Mouse (Mus musculus) kidney, embryonic 14.5 days (tissue): ENCODE results near the gene Pbxip1. TPM values are rescaled to one million over a fixed set of nuclear protein-coding genes. Genes with fewer than 3 reads are reported as not detected.

ENCODE experiments used
- ATAC-seq: fragments of 200-750 bp; cut with Nextera tagmentation; 2 replicates; pipeline ENCODE4 v1.8.0; 2017; ENCODE audit warnings: moderate number of reproducible peaks, mild to moderate bottlenecking, moderate TSS enrichment, moderate library complexity; ENCODE audit not compliant: low FRiP score, low TSS enrichment
- H3K27ac ChIP-seq: fragments of 300-500 bp; sonication (generic); 2 replicates; pipeline ENCODE4 v1.5.1; 2014; ENCODE audit warnings: low read depth, mild to moderate bottlenecking, low read length, moderate library complexity, mixed read lengths
- H3K27me3 ChIP-seq: fragments of 300-500 bp; sonication (generic); 2 replicates; pipeline ENCODE4 v1.6.1; 2014; ENCODE audit warnings: mild to moderate bottlenecking, low read length; ENCODE audit not compliant: control insufficient read depth, insufficient read depth
- H3K36me3 ChIP-seq: fragments of 300-500 bp; sonication (generic); 2 replicates; pipeline ENCODE4 v1.6.1; 2014; ENCODE audit warnings: low read length, mixed read lengths; ENCODE audit not compliant: control insufficient read depth, insufficient read depth
- H3K4me1 ChIP-seq: fragments of 300-500 bp; sonication (generic); 2 replicates; pipeline ENCODE4 v1.6.1; 2014; ENCODE audit warnings: low read length, mixed read lengths; ENCODE audit not compliant: control insufficient read depth, insufficient read depth
- H3K4me2 ChIP-seq: fragments of 300-500 bp; sonication (generic); replicated peaks from 2 replicates; pipeline ENCODE4 v1.6.1; 2014; ENCODE audit warnings: low read depth, mild to moderate bottlenecking, low read length
- H3K4me3 ChIP-seq: fragments of 300-500 bp; sonication (generic); 2 replicates; pipeline ENCODE4 v1.5.1; 2014; ENCODE audit warnings: mild to moderate bottlenecking, low read length
- H3K9ac ChIP-seq: fragments of 300-500 bp; sonication (generic); 2 replicates; pipeline ENCODE4 v1.6.1; 2014; ENCODE audit warnings: low read depth, mild to moderate bottlenecking, low read length, moderate library complexity
- H3K9me3 ChIP-seq: fragments of 300-500 bp; sonication (generic); 2 replicates; pipeline ENCODE4 v1.6.1; 2016; ENCODE audit warnings: low read length; ENCODE audit not compliant: control insufficient read depth
- WGBS: fragments of 180-500 bp; shearing (Covaris S2); extraction: QIAGEN DNeasy Blood & Tissue Kit; methylation state at CpG from one replicate; pipeline ENCODE4 v1.1.7; 2014; 5-methylcytosine and 5-hydroxymethylcytosine counted together
- polyA plus RNA-seq: library from polyadenylated mRNA; unstranded; fragments of >200 nt; fragmentation: Nextera tagmentation; extraction: Ambion mirVana; gene quantifications from 2 replicates; pipeline ENCODE4 v1.2.1, GENCODE M21; 2014

The Pbxip1 gene
- polyA plus RNA-seq, 1 experiment from 2014 or later, result 15.5 TPM

DNA sequence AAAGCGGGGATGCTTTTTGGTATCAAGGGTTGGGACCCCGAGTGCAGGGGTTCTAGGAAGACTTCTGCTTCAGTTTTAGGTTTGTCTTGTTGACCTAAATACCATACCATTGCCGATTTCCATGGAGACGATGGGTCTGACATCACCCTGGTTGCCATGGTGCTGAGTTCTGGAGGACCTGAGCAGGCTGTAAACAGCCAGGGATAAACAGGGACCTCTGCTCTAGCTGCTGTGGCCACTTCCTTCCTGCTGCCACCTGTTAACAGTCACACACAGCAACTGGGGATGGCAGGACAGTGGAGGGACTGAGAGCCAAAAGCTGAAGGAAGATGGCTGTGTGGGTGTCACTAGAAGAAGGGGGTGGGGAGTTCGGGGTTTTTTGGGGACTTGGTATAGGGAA, 763 bp downstream of the Pbxip1 start:
- H3K27ac ChIP-seq, result peak overlapping the region; percentile 39; the same call in 1 of the 2 replicates
- H3K9me3 ChIP-seq, result no peaks in the 10 kb centered on the region
- peaks cover 7% of the 10 kb centered on the region for H3K4me1 ChIP-seq
- H3K4me3 ChIP-seq, result peak overlapping the region; percentile 38
- H3K36me3 ChIP-seq, result peaks cover 24% of the 10 kb centered on the region
- peak overlapping the region; percentile 60 for H3K4me2 ChIP-seq
- H3K9ac ChIP-seq, result peak overlapping the region; percentile 34; the same call in 1 of the 2 replicates
- WGBS, result 36% methylated on average over 5 of the region's 5 CpGs
- H3K27me3 ChIP-seq, result no peaks in the 10 kb centered on the region
- no peak for ATAC-seq

DNA sequence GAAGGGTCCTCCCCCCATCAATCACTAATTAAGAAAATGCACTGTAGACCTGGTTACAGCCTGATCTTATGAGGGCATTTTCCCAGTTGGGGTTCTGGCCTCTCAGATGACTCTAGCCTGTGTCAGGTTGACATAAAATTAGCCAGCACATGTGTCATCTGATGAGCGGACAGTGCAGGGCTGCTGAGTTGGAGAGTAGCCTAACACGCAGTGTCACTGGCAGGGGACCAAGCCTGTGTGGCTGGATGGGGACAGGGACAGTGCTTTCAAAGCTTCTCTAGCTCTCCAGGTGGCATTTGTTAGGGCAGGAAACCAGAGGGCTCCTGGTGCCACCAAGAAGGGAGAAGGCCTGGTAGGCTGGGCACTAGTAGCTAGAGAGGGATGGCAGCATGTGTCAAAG, 4.2 kb downstream of the Pbxip1 start:
- peaks cover 6% of the 10 kb centered on the region; the same call in 1 of the 2 replicates for H3K36me3 ChIP-seq
- peaks cover 7% of the 10 kb centered on the region for H3K4me1 ChIP-seq
- no peak overlapping the region for H3K4me2 ChIP-seq
- ATAC-seq, result no peak
- WGBS, result 90% methylated on average over 2 of the region's 2 CpGs
- no peak overlapping the region for H3K4me3 ChIP-seq
- no peaks in the 10 kb centered on the region for H3K27me3 ChIP-seq
- no peak overlapping the region for H3K9ac ChIP-seq
- no peak overlapping the region for H3K27ac ChIP-seq
- H3K9me3 ChIP-seq, result no peaks in the 10 kb centered on the region

DNA sequence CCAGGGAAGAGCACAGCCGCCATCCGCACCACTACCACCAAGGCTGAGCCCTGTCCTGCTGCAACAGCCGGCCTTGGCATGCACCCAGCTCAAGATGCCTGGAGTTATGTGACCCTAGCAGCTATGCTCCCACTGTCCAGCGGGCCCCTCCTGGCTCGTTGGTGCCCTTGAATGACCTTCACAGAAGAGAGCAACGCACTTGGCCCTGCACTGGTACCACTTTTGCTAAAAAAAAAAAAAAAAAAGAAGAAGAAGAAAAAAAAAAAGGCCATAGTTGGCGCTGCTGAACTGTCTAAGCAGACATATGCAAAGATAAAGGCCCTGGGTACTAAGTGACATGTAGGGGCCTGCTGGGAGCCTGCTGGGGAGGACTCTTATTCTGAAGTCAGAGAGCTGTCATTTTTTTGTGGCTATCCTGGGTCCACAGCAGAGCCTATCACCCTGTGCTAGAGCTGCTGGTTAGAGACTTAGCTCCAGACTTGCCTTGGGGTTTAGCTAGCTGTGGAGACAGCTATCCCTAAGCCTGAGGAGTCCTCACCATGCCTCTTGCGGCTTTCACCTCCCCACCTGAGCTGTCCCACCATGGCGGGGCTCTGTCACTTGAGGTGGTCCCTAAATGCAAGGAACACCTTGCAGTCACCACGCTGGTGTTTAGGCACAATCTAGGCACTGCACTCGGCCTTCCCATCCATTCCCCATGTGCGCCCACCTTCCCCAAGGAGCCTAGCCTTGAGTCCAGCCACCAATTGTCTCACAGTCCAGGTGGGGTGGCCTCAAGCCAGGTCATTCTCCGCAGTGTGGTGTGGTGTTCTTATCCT, 12.4 kb downstream of the Pbxip1 start:
- H3K27ac ChIP-seq, result 0 out of 2 replicates have a peak overlapping the region, but pooled peaks have one; percentile 19
- WGBS, result 66% methylated on average over 13 of the region's 13 CpGs

GRCm38 (mm10) chr3:89449541-89449940, 13.0 kb downstream of the Pbxip1 start:
- Histone ChIP-seq H3K27ac (no peak overlapping the region), H3K9ac (no peak overlapping the region), H3K4me3 (no peak overlapping the region), H3K36me3 (peaks cover 13% of the 10 kb centered on the region; the same call in 1 of the 2 replicates), H3K4me2 (no peak overlapping the region), H3K27me3 (no peaks in the 10 kb centered on the region), H3K9me3 (no peaks in the 10 kb centered on the region), H3K4me1 (peaks cover 4% of the 10 kb centered on the region; the same call in 1 of the 2 replicates)
- 46% methylated on average over 7 of the region's 7 CpGs for WGBS
- ATAC-seq, result peak; percentile 28

More for the DNA sequence above, 12.4 kb downstream of the Pbxip1 start:
- Histone ChIP-seq H3K27me3 (no peaks in the 10 kb centered on the region), H3K36me3 (peaks cover 13% of the 10 kb centered on the region; the same call in 1 of the 2 replicates), H3K4me2 (no peak overlapping the region), H3K9ac (no peak overlapping the region), H3K4me1 (peaks cover 4% of the 10 kb centered on the region; the same call in 1 of the 2 replicates), H3K9me3 (no peaks in the 10 kb centered on the region), H3K4me3 (no peak overlapping the region)
- peak; percentile 24; the same call in 1 of the 2 replicates for ATAC-seq

DNA sequence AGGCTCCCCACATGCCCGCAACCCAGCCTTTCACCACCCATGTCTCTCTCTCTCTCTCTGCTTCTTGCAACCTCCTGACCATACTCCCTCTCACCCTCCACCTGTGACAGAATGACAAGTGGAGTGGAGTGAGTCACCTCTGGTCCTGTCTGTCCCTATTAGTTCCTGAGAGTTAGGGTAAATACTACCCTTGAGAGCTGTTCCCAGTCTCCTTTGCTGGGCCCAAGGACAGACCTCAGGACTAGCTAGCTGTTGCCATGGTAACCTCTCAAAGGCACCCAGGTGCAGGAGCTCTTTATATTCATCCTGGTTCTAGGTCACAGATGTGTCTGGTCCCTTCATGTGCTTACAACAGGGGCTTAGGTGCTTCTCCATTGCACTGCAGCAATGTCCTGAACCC, 15.4 kb downstream of the Pbxip1 start:
- ATAC-seq, result no peak
- Histone ChIP-seq H3K9me3 (no peaks in the 10 kb centered on the region), H3K27me3 (no peaks in the 10 kb centered on the region), H3K27ac (no peak overlapping the region), H3K9ac (no peak overlapping the region), H3K4me2 (no peak overlapping the region), H3K36me3 (peaks cover 4% of the 10 kb centered on the region; the same call in 1 of the 2 replicates), H3K4me1 (peaks cover 4% of the 10 kb centered on the region; the same call in 1 of the 2 replicates), H3K4me3 (no peak overlapping the region)
- WGBS, result 93% methylated on average over 1 of the region's 1 CpGs

DNA sequence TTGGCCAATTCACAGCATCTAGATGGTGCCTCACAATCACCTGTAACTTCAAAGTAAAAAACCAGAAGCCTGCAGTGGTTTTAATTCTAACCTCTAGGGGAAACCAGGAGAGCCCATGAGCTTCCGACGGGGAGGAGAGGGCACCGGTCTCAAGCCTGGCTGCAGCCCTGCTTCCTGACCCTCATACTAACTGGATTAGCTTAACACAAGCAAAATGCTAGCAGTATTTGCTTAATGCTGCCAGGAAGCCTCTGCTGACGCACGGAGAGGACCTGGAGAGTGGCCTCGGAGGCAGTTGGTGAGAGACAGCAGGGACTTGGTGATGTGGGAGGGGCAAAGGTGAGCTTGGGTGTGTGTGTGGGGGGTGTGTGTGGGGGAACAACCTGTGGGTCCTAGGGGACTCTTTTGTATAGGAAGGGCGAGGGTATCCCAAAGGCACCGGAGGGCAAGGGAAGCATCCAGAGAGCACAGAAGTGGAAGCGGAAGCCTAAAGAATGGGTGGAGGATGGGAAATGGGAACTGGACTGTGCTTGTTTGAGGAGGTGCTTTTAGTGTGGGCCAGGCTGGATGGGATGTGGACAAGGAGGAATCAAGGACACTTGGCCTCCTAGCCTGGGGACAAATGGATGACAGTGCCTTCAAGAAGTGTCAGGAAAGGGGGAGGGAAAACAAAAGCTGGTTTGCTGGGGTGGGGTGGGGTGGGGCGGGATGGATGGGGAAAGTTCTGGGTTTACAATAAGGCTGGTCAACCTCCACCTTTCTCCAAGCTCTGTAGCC, 18.1 kb downstream of the Pbxip1 start, which contains the start of gene Pmvk:
Gene Pmvk (plus strand): TSS at position 141 of the 777 bp plus-strand sequence.
- no peaks in the 10 kb centered on the region for H3K27me3 ChIP-seq
- H3K4me1 ChIP-seq, result peaks cover 3% of the 10 kb centered on the region; the same call in 1 of the 2 replicates
- no peak within 1 kb of the TSS for H3K4me3 ChIP-seq
- no peak within 1 kb of the TSS for H3K27ac ChIP-seq
- no peaks in the 10 kb centered on the region for H3K9me3 ChIP-seq
- no peak within 1 kb of the TSS for H3K9ac ChIP-seq
- no peak within 1 kb of the TSS for H3K4me2 ChIP-seq
- H3K36me3 ChIP-seq, result no peaks in the 10 kb centered on the region
- WGBS, result 62% methylated on average over 10 of the region's 10 CpGs
- no peak for ATAC-seq

DNA sequence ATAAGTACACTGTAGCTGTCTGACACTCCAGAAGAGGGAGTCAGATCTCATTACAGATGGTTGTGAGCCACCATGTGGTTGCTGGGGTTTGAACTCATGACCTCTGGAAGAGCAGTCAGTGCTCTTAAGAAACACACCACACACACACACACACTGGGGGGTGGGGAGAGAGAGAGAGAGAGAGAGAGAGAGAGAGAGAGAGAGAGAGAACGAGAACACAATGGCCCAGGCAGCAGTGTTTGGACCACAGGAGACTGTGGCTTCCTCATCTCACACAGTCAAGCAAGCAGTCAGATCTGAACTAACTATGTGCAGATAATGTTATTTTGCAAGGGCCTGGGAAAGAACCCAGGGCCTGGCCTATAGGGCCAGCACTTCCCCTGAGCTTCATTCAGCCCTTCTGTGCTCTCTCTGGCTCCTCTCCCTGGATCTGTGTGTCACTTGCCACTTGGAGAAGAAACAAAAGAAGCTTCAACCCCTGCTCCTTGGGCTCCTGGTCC, 19.3 kb downstream of the Pbxip1 start:
- ATAC-seq, result no peak
- Histone ChIP-seq H3K27ac (no peak overlapping the region), H3K9me3 (no peaks in the 10 kb centered on the region), H3K9ac (no peak overlapping the region), H3K36me3 (no peaks in the 10 kb centered on the region), H3K4me2 (no peak overlapping the region), H3K4me3 (no peak overlapping the region), H3K27me3 (no peaks in the 10 kb centered on the region), H3K4me1 (peaks cover 6% of the 10 kb centered on the region; the same call in 1 of the 2 replicates)
- 90% methylated on average over 1 of the region's 1 CpGs for WGBS

DNA sequence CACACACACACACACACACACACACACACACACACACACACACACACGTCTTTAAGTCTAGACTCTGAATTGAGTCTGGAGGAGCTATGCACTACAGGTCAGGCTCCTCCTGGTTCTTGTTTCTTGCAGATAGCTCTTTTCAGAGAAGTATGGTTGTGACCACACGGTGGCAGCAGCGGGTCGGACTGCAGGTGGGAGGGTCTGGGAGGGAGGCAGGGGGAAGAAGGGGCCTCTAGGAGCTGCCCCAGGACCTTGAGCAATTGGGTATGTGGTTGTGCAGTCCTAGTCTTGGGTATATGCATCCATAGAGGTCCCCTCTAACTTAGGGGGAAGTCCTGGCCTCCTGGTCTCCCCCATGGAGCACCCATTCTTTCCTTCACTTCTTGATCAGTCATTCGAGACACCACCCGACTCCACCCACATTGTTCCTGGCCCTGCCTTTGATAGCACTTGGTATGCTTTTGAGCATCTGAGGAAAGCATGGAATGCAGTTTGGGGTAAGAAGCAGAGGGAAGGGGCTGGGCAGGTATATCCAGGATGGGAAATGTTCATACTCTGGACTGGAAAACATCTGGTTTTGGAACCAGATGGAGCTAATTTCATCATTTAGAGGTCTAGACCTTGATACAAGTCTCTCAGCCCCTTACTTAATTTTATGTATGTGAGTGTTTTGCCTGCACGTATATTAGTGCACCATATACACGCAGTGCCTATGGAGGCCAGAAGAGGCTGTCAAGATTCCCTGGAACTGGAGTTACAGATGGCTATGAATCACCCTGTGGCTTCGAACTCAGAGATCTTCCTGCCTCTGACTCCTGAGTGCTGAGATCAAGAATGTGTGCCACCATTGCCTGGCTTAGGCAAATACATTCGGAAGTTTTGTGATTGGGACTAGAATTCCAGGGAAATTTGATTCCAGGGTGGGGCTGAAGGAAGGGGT, 20.5 kb downstream of the Pbxip1 start:
- H3K9me3 ChIP-seq, result no peaks in the 10 kb centered on the region
- no peak overlapping the region for H3K27ac ChIP-seq
- no peak overlapping the region for H3K9ac ChIP-seq
- WGBS, result 31% methylated on average over 10 of the region's 10 CpGs
- H3K4me3 ChIP-seq, result no peak overlapping the region
- H3K36me3 ChIP-seq, result no peaks in the 10 kb centered on the region
- no peak overlapping the region for H3K4me2 ChIP-seq
- ATAC-seq, result peak; percentile 29; the same call in 1 of the 2 replicates
- peaks cover 6% of the 10 kb centered on the region; the same call in 1 of the 2 replicates for H3K4me1 ChIP-seq
- H3K27me3 ChIP-seq, result no peaks in the 10 kb centered on the region
